Mouse (Mus musculus): ENCODE data around the gene D630039A03Rik.

- TF ChIP-seq MAFK (IDR thresholded peaks at IDR 0.05; ENCODE audit: insufficient read depth, low read depth, low read length) (no peak), CHD2 (IDR thresholded peaks at IDR 0.05; ENCODE audit: low read depth, low read length) (no peak), ZC3H11A (IDR thresholded peaks at IDR 0.05; ENCODE audit: borderline replicate concordance, low read depth, low read length) (no peak)
Measured at GRCm38 (mm10) chr4:57955544-57955958, 39.5 kb upstream of the D630039A03Rik start.
